Mouse (Mus musculus) kidney, postnatal 4 days (tissue): ENCODE measurements around the gene Tceal1.
"Not testable (repeated sequence)": the region's sequence is repeated elsewhere in the genome, so short reads cannot be mapped to it uniquely, and the experiment has no call there.

ENCODE experiments used
- DNase-seq, 2 experiments: peaks; one replicate each; pipeline ENCODE4 v3.0.0; 2021; ENCODE audit warnings: mixed read lengths in 2 of 2

Tceal1 gene

GRCm38 (mm10) chrX:136707446-136708167 is at the start of gene Tceal1:
Gene Tceal1 (plus strand): TSS chrX:136707982.
- DNase-seq = peak; percentile 77 to 82

DNA sequence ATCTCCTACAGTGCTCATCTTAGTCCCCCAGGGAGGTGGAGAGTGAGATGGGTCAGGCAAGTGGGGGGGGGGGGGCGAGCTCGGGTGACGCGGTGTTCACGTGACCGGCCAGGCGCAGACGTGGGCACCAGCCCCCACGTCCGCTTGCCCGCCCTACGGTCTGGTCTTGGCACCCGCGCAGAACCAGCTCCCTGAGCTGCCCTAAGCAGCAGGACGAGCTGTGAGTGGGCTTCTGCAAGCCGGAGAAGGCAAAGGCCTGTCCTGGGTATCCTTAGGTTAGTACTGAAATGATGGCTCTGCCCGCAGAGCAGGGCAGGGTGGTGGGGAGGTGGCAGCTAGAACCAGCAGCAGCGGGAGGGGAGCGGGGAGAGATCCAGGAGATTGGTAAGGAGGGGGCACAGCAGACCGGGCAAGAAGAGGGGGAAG is 41.5 kb upstream of the Tceal1 start:
- DNase-seq = peak; percentile 4 to 14

GRCm38 (mm10) chrX:136666762-136667464 is 40.9 kb upstream of the Tceal1 start:
- peak; percentile 8 to 21 for DNase-seq

DNA sequence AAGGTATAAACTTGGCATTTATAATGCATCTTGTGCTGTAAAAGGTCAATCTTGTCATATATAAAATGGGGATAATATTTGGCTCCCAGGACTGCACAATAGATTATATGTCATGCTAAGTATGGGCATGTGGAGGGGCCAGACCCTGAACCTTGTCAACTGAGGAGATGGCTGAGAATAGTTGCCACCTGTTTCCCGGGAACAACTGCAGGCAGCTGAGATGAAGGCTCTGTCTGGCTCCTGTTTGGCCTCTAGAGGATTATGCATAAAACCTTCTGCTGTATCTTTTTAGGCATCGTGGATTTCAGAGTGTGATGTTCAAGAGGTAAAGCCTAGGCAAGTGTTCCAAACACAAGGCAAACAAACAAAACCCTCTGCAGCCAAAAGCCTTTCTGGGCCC is 39.0 kb upstream of the Tceal1 start:
- no peak for DNase-seq

DNA sequence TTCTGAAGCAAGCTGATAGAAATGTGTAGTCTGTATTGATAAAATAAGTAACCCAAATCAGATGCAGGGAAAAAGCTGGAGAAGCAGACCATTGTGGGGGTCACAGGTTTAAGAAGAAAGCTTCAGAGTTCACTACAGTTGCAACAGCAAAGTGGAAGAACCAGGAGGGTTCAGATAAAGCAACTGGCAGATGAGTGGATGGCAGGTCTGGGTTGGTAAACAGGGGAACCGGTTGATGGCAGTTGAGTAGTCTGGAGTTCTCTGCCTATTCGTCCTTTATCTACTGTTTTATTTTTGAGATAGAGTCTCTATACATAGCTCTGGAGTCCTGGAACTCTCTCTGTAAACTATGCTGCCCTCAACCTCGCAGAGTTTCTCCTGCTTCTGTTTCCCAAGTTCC is 26.8 kb upstream of the Tceal1 start:
- no peak for DNase-seq

DNA sequence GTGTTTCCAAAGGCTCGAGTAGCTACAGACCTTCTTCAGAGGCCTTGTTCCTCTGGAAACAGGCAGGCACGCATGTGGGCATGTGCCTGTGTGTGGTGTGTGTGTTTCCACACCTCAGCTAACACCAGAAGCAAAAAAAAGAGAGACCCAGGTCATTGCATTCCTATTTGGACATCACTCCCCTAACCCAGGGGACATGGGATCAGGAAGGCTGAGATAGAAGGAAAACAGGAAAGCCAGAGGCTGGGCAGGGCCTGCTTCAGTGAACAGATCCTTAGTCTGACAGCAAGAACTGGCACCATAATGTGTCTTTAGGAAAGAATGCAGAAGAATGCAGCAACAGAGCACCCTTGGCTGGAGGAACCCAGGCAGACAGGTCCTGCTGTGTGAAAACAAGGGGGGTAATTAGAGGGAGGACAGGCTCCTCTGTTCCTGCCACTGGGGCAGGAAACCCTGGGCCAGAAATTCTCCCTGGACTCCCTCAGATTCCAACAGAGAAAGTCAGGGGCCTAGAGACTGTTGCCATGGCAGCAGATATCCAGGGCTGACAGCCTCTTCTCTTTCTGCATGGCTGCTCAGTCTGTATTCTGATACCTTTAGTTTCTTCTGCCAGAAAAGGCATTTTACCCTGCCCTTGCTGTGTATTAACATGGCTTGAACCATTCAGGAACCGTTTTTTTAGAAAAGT is 16.0 kb upstream of the Tceal1 start:
- DNase-seq = not testable (repeated sequence)

DNA sequence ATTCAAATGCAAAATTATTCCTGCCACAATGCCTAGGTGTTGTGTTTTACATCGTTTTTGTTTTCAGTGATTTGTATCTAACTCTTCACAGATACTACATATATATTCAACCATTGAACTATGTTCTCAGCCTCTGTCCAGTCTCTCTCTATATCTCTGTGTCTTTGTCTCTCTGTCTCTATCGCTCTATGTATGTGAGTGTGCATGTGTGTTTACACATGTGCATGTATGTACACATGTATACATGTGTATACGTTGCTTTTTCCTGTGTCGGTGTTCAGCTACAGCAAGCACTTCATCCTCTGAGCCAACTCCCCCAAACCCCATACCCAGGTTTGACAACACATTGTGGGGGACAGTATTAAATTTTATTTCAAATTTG is 15.5 kb upstream of the Tceal1 start:
- DNase-seq = no peak

GRCm38 (mm10) chrX:136693196-136693595 is 14.6 kb upstream of the Tceal1 start:
- DNase-seq = no peak

DNA sequence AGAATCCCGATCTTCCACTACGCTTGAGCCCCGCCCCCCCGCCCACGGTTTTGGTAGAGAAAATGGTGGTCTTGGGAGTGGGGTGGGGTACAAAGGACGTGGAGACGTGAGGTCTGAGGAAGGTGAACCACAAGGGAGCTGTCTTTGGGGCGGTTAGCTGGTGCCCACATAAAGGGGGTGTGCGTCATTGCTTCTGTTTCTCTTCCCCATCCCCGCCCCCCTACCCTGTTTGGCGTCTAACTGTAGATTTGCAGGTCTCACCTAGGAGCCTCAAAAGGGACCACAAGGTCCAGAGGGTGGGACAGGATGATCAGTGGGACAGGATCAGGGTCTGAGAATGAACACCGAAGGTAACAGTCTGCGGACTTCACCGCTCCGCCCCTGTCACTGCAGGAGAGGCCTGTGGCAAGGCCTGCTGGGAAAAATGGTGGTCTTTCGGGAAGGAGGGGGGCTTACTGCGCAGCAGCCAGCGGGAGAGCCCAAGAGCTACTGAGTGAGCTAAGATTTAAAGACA is 443 bp downstream of the Tceal1 start:
- DNase-seq = peak; percentile 63 to 75

GRCm38 (mm10) chrX:136708782-136709181 is 1.0 kb downstream of the Tceal1 start:
- DNase-seq = peak; percentile 10 to 29

GRCm38 (mm10) chrX:136714742-136715474 is 7.1 kb downstream of the Tceal1 start:
- DNase-seq = not testable (repeated sequence)

- no peak for DNase-seq
Observed at GRCm38 (mm10) chrX:136732016-136732415, 24.2 kb downstream of the Tceal1 start.

- DNase-seq = peak in 1 of 2 experiments; percentile 9
Observed at GRCm38 (mm10) chrX:136740087-136740790, 32.5 kb downstream of the Tceal1 start.

DNA sequence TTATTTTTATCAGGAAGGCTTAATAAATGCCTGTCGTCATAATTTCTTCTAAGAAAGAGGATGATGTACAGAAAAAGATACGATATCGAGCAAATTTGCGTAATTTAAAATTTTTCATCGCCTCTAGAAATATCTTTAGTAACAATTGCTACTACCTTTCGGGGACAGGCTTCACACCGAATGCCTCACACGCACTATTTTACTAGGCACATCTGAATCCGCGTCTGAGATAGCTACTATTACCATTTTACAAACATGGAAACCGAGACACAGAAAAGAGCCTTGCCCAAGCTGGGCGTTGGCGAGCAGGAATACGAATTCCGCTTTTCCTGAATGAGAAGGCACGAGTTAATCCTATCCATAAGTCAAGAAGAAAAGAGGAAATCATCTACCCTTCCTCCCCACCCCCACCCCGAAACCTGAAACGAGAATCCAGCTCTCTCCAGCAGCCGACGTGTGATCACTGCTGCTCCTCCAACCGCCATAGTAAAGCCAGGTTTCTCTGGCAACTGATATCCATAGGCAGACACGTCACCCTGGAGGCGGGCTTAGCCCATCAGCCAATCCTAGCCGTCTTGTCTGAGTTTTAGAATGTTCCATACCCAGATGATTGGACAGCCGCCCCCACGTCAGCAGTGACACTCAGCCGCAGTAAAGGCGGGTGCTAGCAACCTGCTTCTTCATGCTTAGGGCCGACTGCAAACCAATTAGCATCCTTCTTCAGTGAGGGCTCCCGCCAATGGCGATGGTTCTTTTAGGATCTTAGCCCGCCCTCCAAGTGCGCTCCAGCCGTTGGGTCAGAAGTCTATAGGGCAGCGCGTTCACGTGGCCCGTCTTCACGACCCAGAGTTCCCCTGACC is 33.2 kb downstream of the Tceal1 start:
- DNase-seq = peak; percentile 92 to 93

DNA sequence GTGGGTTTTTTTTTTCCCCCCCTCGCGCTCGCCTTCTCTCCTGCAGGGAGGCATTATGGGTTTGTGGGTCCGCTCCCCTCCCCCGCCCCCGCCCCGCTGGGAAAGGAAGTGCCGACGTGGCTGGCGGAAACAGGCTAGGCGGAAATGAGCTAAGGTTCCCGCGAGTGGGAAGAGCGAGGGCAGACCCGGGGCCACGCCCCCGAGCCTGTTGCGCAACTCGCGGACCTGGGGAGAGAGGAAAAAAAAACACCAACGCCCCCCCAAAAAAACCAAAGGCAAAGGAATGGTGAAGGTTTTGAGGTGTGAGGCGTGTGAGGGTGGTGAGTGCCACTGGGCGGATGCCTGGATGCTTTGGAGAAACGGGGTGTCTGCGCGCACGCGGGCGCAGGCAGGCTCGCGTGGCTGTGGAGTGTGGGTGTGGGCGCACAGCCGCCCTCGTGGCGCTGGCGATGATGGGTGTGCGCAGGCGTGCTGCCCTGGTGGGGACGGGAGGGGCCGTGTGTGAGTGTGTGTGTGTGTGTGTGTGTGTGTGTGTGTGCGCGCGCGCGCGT is 33.9 kb downstream of the Tceal1 start:
- DNase-seq = peak; percentile 89 to 91

GRCm38 (mm10) chrX:136742241-136742640 is 34.5 kb downstream of the Tceal1 start:
- peak; percentile 26 to 42 for DNase-seq

DNA sequence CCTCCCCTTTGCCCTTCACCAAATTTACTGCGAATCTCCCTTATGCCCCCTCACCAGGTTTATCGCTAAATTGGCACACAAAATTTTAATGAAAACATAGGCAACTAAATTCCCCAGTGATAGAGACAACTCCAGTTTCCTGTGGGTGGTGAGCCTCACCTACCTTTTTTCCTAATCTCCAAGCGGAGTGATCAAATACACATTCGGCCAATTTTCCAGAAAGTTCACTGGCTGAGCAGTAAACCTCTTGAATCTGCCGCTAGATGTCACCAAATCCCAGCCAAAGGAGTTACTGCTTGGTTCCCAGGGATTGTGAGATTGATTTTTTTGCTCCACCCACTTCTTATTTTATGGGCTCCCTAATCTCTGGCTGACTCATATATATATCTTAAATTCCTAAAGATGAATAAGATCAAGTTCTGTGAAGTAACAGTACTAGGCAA is 34.9 kb downstream of the Tceal1 start:
- DNase-seq = peak; percentile 53 to 71

DNA sequence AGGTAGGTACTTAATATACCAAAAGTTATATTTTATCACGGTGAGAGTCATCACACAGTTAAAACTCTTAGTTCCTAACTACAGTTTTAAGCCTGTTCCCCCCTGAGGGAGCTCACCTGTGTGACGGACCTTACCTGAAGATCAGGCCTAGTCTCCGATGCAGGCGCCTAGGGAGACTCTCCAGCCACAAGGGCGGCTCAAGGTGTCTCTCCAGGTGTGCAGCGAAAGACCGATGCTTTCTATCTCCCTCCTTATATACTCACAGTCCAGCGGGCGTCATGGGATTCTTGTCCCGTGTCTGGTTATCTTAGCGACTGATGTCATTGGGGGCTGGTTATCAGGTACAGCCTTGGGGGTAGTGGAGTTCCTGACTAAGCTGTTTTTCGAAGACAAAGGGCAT is 35.7 kb downstream of the Tceal1 start, which contains the start of gene Morf4l2:
TSS of gene Morf4l2 (minus strand) at position 232 of the 400 bp plus-strand sequence.
- DNase-seq = no peak

- DNase-seq = no peak
Observed at GRCm38 (mm10) chrX:136744663-136745062, 36.9 kb downstream of the Tceal1 start.

GRCm38 (mm10) chrX:136749329-136749728 is 41.5 kb downstream of the Tceal1 start:
- no peak for DNase-seq
